In genomic region chr4:89294091-89294485, GRCm38 (mm10) we compare ENCODE assay signal across 7 mouse cellular contexts. TPM values are rescaled to one million over a fixed set of nuclear protein-coding genes. Genes with fewer than 3 reads are reported as not detected.
DNase-seq lines count a peak whose midpoint lies in the region; ATAC-seq and TF ChIP-seq lines count a peak whose summit lies in the region.

No protein-coding gene starts in this region.

- H3K9me3 ChIP-seq in megakaryocyte, embryonic 14.5 days: no peaks in the 10 kb centered on the region
- no peaks in the 10 kb centered on the region for H3K9me3 ChIP-seq in forebrain, embryonic 14.5 days (replicated peaks; ENCODE audit: control insufficient read depth, low read length)
- H3K9me3 ChIP-seq in limb, embryonic 14.5 days (ENCODE audit: control insufficient read depth, low read length): no peaks in the 10 kb centered on the region
- no peaks in the 10 kb centered on the region for H3K9me3 ChIP-seq in stomach, embryonic 16.5 days (replicated peaks; ENCODE audit: control insufficient read depth, low read length)

- H3K4me3 ChIP-seq in megakaryocyte, embryonic 14.5 days (replicated peaks): peak overlapping the region; percentile 95
- H3K4me3 ChIP-seq in forebrain, embryonic 14.5 days (ENCODE audit: low read depth, low read length): peak overlapping the region; percentile 53
- peak overlapping the region; percentile 59 for H3K4me3 ChIP-seq in limb, embryonic 14.5 days (replicated peaks; ENCODE audit: low read length)
- peak overlapping the region; percentile 75 for H3K4me3 ChIP-seq in stomach, embryonic 16.5 days (replicated peaks; ENCODE audit: low read length)

- peak overlapping the region; percentile 53 for H3K9ac ChIP-seq in forebrain, embryonic 14.5 days (ENCODE audit: low read length)
- H3K9ac ChIP-seq in limb, embryonic 14.5 days (ENCODE audit: low read depth, low read length, severe bottlenecking): no peak overlapping the region
- peak overlapping the region; percentile 65 for H3K9ac ChIP-seq in stomach, embryonic 16.5 days (ENCODE audit: low read length)

- TF ChIP-seq POLR2A in limb, embryonic 14.5 days (IDR thresholded peaks at IDR 0.05; ENCODE audit: borderline replicate concordance, extremely low read depth, insufficient read depth, insufficient read length): no peak

- DNase-seq in forebrain, embryonic 14.5 days (ENCODE audit: low spot score): no peak
- DNase-seq in limb, embryonic 14.5 days (ENCODE audit: low spot score): no peak
- DNase-seq in layer of hippocampus, adult 18-20 months (ENCODE audit: low spot score in 2 of 2): no peak

- WGBS in forebrain, embryonic 14.5 days: 1% methylated on average over 26 of the region's 26 CpGs
- 0% methylated on average over 26 of the region's 26 CpGs for WGBS in limb, embryonic 14.5 days
- WGBS in stomach, embryonic 16.5 days: 3% methylated on average over 26 of the region's 26 CpGs

- peak overlapping the region; percentile 86 for H3K4me2 ChIP-seq in forebrain, embryonic 14.5 days (ENCODE audit: low read length)
- peak overlapping the region; percentile 94 for H3K4me2 ChIP-seq in limb, embryonic 14.5 days (replicated peaks; ENCODE audit: low read depth, low read length, severe bottlenecking)
- H3K4me2 ChIP-seq in stomach, embryonic 16.5 days (ENCODE audit: low read depth, low read length): peak overlapping the region; percentile 79

- H3K27ac ChIP-seq in forebrain, embryonic 14.5 days (ENCODE audit: low read depth, low read length): no peak overlapping the region
- no peak overlapping the region for H3K27ac ChIP-seq in limb, embryonic 14.5 days (replicated peaks; ENCODE audit: low read depth, low read length)
- H3K27ac ChIP-seq in stomach, embryonic 16.5 days (ENCODE audit: low read length): no peak overlapping the region

- no peak for ATAC-seq in megakaryocyte, adult 5-6 weeks (ENCODE audit: poor library complexity, severe bottlenecking)
- ATAC-seq in forebrain, embryonic 14.5 days: no peak; the same call in 1 of the 2 replicates
- ATAC-seq in limb, embryonic 14.5 days (ENCODE audit: low FRiP score, low read depth): no peak
- no peak; the same call in 1 of the 2 replicates for ATAC-seq in stomach, embryonic 16.5 days (ENCODE audit: insufficient read depth, low FRiP score)
- no peak for ATAC-seq in inflammation-experienced regulatory T-cells, adult 6 months

- peaks cover 53% of the 10 kb centered on the region for H3K27me3 ChIP-seq in megakaryocyte, embryonic 14.5 days (replicated peaks)
- H3K27me3 ChIP-seq in forebrain, embryonic 14.5 days (replicated peaks; ENCODE audit: control insufficient read depth, insufficient read depth, low read length): peaks cover 90% of the 10 kb centered on the region
- H3K27me3 ChIP-seq in limb, embryonic 14.5 days (ENCODE audit: control insufficient read depth, insufficient read depth, low read length): peaks cover 88% of the 10 kb centered on the region
- peaks cover 81% of the 10 kb centered on the region for H3K27me3 ChIP-seq in stomach, embryonic 16.5 days (ENCODE audit: control insufficient read depth, insufficient read depth, low read length)

- H3K4me1 ChIP-seq in megakaryocyte, embryonic 14.5 days: peaks cover 28% of the 10 kb centered on the region
- H3K4me1 ChIP-seq in forebrain, embryonic 14.5 days (ENCODE audit: control insufficient read depth, insufficient read depth, low read length): no peaks in the 10 kb centered on the region; the same call in 1 of the 2 replicates
- 0 out of 2 replicates have a peak, but pooled peaks cover 7% of the 10 kb centered on the region for H3K4me1 ChIP-seq in limb, embryonic 14.5 days (ENCODE audit: control insufficient read depth, insufficient read depth, low read length)
- H3K4me1 ChIP-seq in stomach, embryonic 16.5 days (ENCODE audit: control insufficient read depth, insufficient read depth, low read length): peaks cover 4% of the 10 kb centered on the region; the same call in 1 of the 2 replicates

- peaks cover 10% of the 10 kb centered on the region for H3K36me3 ChIP-seq in megakaryocyte, embryonic 14.5 days (replicated peaks; ENCODE audit: low read length)
- H3K36me3 ChIP-seq in forebrain, embryonic 14.5 days (ENCODE audit: control insufficient read depth, insufficient read depth, low read length): no peaks in the 10 kb centered on the region
- no peaks in the 10 kb centered on the region for H3K36me3 ChIP-seq in limb, embryonic 14.5 days (ENCODE audit: control insufficient read depth, insufficient read depth, low read length)
- no peaks in the 10 kb centered on the region for H3K36me3 ChIP-seq in stomach, embryonic 16.5 days (ENCODE audit: control insufficient read depth, insufficient read depth, low read length)

RNA-seq across cellular contexts. Expression of gene Cdkn2a, which starts 0.4 kb away (rescaled TPM):
- polyA plus RNA-seq in megakaryocyte, embryonic 14.5 days (2012; ENCODE audit: insufficient read depth, low replicate concordance): 232 and 254 TPM in 2 replicates
- not detected in 2 replicates for total RNA-seq in megakaryocyte, adult 5-6 weeks (2015)
- total RNA-seq in megakaryocyte, adult 5-6 weeks (2017): not detected in 2 replicates
- polyA plus RNA-seq in forebrain, embryonic 14.5 days (2014; fragmentation: Nextera tagmentation; extraction: Ambion mirVana): not detected in 2 replicates
- polyA plus RNA-seq in limb, embryonic 14.5 days (2012; rRNA removed): 0.47 TPM in 2 replicates
- polyA plus RNA-seq in limb, embryonic 14.5 days (2014; fragmentation: Nextera tagmentation; extraction: Ambion mirVana): not detected in 2 replicates
- not detected in 2 replicates for polyA plus RNA-seq in stomach, embryonic 16.5 days (2015; fragmentation: Nextera tagmentation; extraction: Ambion mirVana)
- polyA plus RNA-seq in inflammation-experienced regulatory T-cells, adult 6 months (2017; shearing (Covaris generic)): 1 to 10 TPM in 1 of 3 experiments, not detected in 2; 3.8 TPM
- total RNA-seq in layer of hippocampus, adult 18-20 months (2021): under 1 TPM; 0.38 to 0.64 TPM

RNA-seq across cellular contexts. Expression of gene Cdkn2b, which starts 16.8 kb away (rescaled TPM):
- polyA plus RNA-seq in megakaryocyte, embryonic 14.5 days (2012; ENCODE audit: insufficient read depth, low replicate concordance): 24.7 and 31.6 TPM in 2 replicates
- not detected in 2 replicates for total RNA-seq in megakaryocyte, adult 5-6 weeks (2015)
- 0.41 TPM in 1 of 2 replicates, not detected in the other for total RNA-seq in megakaryocyte, adult 5-6 weeks (2017)
- polyA plus RNA-seq in forebrain, embryonic 14.5 days (2014; fragmentation: Nextera tagmentation; extraction: Ambion mirVana): 0.20 and 0.57 TPM in 2 replicates
- polyA plus RNA-seq in limb, embryonic 14.5 days (2012; rRNA removed): 1.4 and 1.8 TPM in 2 replicates
- polyA plus RNA-seq in limb, embryonic 14.5 days (2014; fragmentation: Nextera tagmentation; extraction: Ambion mirVana): 3.0 and 4.4 TPM in 2 replicates
- polyA plus RNA-seq in stomach, embryonic 16.5 days (2015; fragmentation: Nextera tagmentation; extraction: Ambion mirVana): 11.6 TPM in 2 replicates
- polyA plus RNA-seq in inflammation-experienced regulatory T-cells, adult 6 months (2017; shearing (Covaris generic)): 1 to 10 TPM in 2 of 3 experiments, under 1 TPM in 1; 0.56 to 6.6 (median 1.3) TPM
- total RNA-seq in layer of hippocampus, adult 18-20 months (2021): 1 to 10 TPM; 1.2 TPM

Comparison
In these comparisons a context has a peak if more than half of its experiments do, and no peak if none do; other contexts are left out.
1. RNA of gene Cdkn2a, which starts 0.4 kb away (polyA plus RNA-seq): 232 to 254 TPM in megakaryocyte, embryonic 14.5 days; 0.47 TPM in limb, embryonic 14.5 days, not detected in forebrain, embryonic 14.5 days, not detected in stomach, embryonic 16.5 days and 3.8 TPM in inflammation-experienced regulatory T-cells, adult 6 months; every median in the first group is over 10 times any median in the second.
2. Peak in every context shown above with its lines, with median percentiles within 50 percentile points of each other: H3K4me3 ChIP-seq and H3K4me2 ChIP-seq.